Mouse (Mus musculus) kidney, embryonic 14.5 days (tissue): Measurements from ENCODE around the gene Dus1l. TPM values are rescaled to one million over a fixed set of nuclear protein-coding genes. Genes with fewer than 3 reads are reported as not detected.
A peak's percentile ranks its signal among the peaks of the same experiment; 100 is the strongest.
"Not testable (repeated sequence)": the region's sequence is repeated elsewhere in the genome, so short reads cannot be mapped to it uniquely, and the experiment has no call there.

Experiments used
- ATAC-seq: fragments of 200-750 bp; cut with Nextera tagmentation; 2 replicates; pipeline ENCODE4 v1.8.0; 2017; ENCODE audit warnings: moderate number of reproducible peaks, mild to moderate bottlenecking, moderate TSS enrichment, moderate library complexity; ENCODE audit not compliant: low FRiP score, low TSS enrichment
- H3K27ac ChIP-seq: fragments of 300-500 bp; sonication (generic); 2 replicates; pipeline ENCODE4 v1.5.1; 2014; ENCODE audit warnings: low read depth, mild to moderate bottlenecking, low read length, moderate library complexity, mixed read lengths
- H3K27me3 ChIP-seq: fragments of 300-500 bp; sonication (generic); 2 replicates; pipeline ENCODE4 v1.6.1; 2014; ENCODE audit warnings: mild to moderate bottlenecking, low read length; ENCODE audit not compliant: control insufficient read depth, insufficient read depth
- H3K36me3 ChIP-seq: fragments of 300-500 bp; sonication (generic); 2 replicates; pipeline ENCODE4 v1.6.1; 2014; ENCODE audit warnings: low read length, mixed read lengths; ENCODE audit not compliant: control insufficient read depth, insufficient read depth
- H3K4me1 ChIP-seq: fragments of 300-500 bp; sonication (generic); 2 replicates; pipeline ENCODE4 v1.6.1; 2014; ENCODE audit warnings: low read length, mixed read lengths; ENCODE audit not compliant: control insufficient read depth, insufficient read depth
- H3K4me2 ChIP-seq: fragments of 300-500 bp; sonication (generic); replicated peaks from 2 replicates; pipeline ENCODE4 v1.6.1; 2014; ENCODE audit warnings: low read depth, mild to moderate bottlenecking, low read length
- H3K4me3 ChIP-seq: fragments of 300-500 bp; sonication (generic); 2 replicates; pipeline ENCODE4 v1.5.1; 2014; ENCODE audit warnings: mild to moderate bottlenecking, low read length
- H3K9ac ChIP-seq: fragments of 300-500 bp; sonication (generic); 2 replicates; pipeline ENCODE4 v1.6.1; 2014; ENCODE audit warnings: low read depth, mild to moderate bottlenecking, low read length, moderate library complexity
- H3K9me3 ChIP-seq: fragments of 300-500 bp; sonication (generic); 2 replicates; pipeline ENCODE4 v1.6.1; 2016; ENCODE audit warnings: low read length; ENCODE audit not compliant: control insufficient read depth
- WGBS: fragments of 180-500 bp; shearing (Covaris S2); extraction: QIAGEN DNeasy Blood & Tissue Kit; methylation state at CpG from one replicate; pipeline ENCODE4 v1.1.7; 2014; 5-methylcytosine and 5-hydroxymethylcytosine counted together
- polyA plus RNA-seq: library from polyadenylated mRNA; unstranded; fragments of >200 nt; fragmentation: Nextera tagmentation; extraction: Ambion mirVana; gene quantifications from 2 replicates; pipeline ENCODE4 v1.2.1, GENCODE M21; 2014

Dus1l gene
- polyA plus RNA-seq, 1 experiment from 2014 or later = 80.3 TPM

GRCm38 (mm10) chr11:120785145-120785544 is 11.1 kb downstream of the Dus1l start:
- WGBS = 36% methylated on average over 9 of the region's 9 CpGs
- Histone ChIP-seq H3K4me1 (peaks cover 16% of the 10 kb centered on the region), H3K36me3 (peaks cover 50% of the 10 kb centered on the region)

GRCm38 (mm10) chr11:120784064-120784791 is 12.0 kb downstream of the Dus1l start, which contains the start of the genes Rfng and Gps1:
Rfng (minus strand) TSS chr11:120784207.
Gps1 (plus strand) TSS chr11:120784272.
- ATAC-seq = peak; percentile 84
- Histone ChIP-seq H3K4me1 (peaks cover 16% of the 10 kb centered on the region), H3K27me3 (no peaks in the 10 kb centered on the region), H3K4me3 (peak within 1 kb of the TSS; percentile 97), H3K36me3 (peaks cover 41% of the 10 kb centered on the region), H3K9ac (peak within 1 kb of the TSS; percentile 90), H3K9me3 (no peaks in the 10 kb centered on the region), H3K4me2 (peak within 1 kb of the TSS; percentile 97), H3K27ac (peak within 1 kb of the TSS; percentile 77)
- WGBS = under 1% methylated on average over 70 of the region's 107 CpGs

More at GRCm38 (mm10) chr11:120785145-120785544, 11.1 kb downstream of the Dus1l start:
- H3K9me3 ChIP-seq = no peaks in the 10 kb centered on the region
- H3K4me2 ChIP-seq = peak overlapping the region; percentile 97
- H3K4me3 ChIP-seq = peak overlapping the region; percentile 97
- no peak for ATAC-seq
- peak overlapping the region; percentile 90 for H3K9ac ChIP-seq
- H3K27ac ChIP-seq = no peak overlapping the region
- no peaks in the 10 kb centered on the region for H3K27me3 ChIP-seq

- 2% methylated on average over 35 of the region's 42 CpGs for WGBS
- Histone ChIP-seq H3K4me3 (peak overlapping the region; percentile 97), H3K4me2 (peak overlapping the region; percentile 97), H3K36me3 (peaks cover 38% of the 10 kb centered on the region), H3K9ac (peak overlapping the region; percentile 90), H3K4me1 (peaks cover 16% of the 10 kb centered on the region), H3K27me3 (no peaks in the 10 kb centered on the region), H3K9me3 (no peaks in the 10 kb centered on the region), H3K27ac (peak overlapping the region; percentile 47)
- ATAC-seq = peak; percentile 2; the same call in 1 of the 2 replicates
Measured at GRCm38 (mm10) chr11:120783426-120784063, 12.7 kb downstream of the Dus1l start.

- not testable (repeated sequence) for H3K27me3 ChIP-seq, ATAC-seq, H3K4me3 ChIP-seq, H3K9me3 ChIP-seq, H3K27ac ChIP-seq, H3K9ac ChIP-seq, H3K4me2 ChIP-seq
- Histone ChIP-seq H3K36me3 (peaks cover 21% of the 10 kb centered on the region; the same call in 1 of the 2 replicates), H3K4me1 (peaks cover 16% of the 10 kb centered on the region)
- 96% methylated on average over 6 of the region's 6 CpGs for WGBS
Measured at GRCm38 (mm10) chr11:120781361-120781760, 14.8 kb downstream of the Dus1l start.

GRCm38 (mm10) chr11:120779876-120780275 is 16.3 kb downstream of the Dus1l start:
- Histone ChIP-seq H3K4me3 (no peak overlapping the region), H3K9ac (no peak overlapping the region), H3K36me3 (peaks cover 13% of the 10 kb centered on the region; the same call in 1 of the 2 replicates), H3K9me3 (no peaks in the 10 kb centered on the region), H3K4me2 (no peak overlapping the region), H3K27ac (no peak overlapping the region), H3K4me1 (peaks cover 8% of the 10 kb centered on the region; the same call in 1 of the 2 replicates), H3K27me3 (no peaks in the 10 kb centered on the region)
- ATAC-seq = no peak
- 94% methylated on average over 1 of the region's 1 CpGs for WGBS

- peaks cover 13% of the 10 kb centered on the region; the same call in 1 of the 2 replicates for H3K36me3 ChIP-seq
- no peaks in the 10 kb centered on the region for H3K9me3 ChIP-seq
- no peak overlapping the region for H3K4me2 ChIP-seq
- H3K4me3 ChIP-seq = no peak overlapping the region
- H3K9ac ChIP-seq = no peak overlapping the region
- WGBS = 40% methylated on average over 6 of the region's 6 CpGs
- no peak overlapping the region for H3K27ac ChIP-seq
- no peaks in the 10 kb centered on the region for H3K4me1 ChIP-seq
- ATAC-seq = no peak
- H3K27me3 ChIP-seq = no peaks in the 10 kb centered on the region
Measured at GRCm38 (mm10) chr11:120777123-120777522, 19.1 kb downstream of the Dus1l start.

- Histone ChIP-seq H3K27me3 (no peaks in the 10 kb centered on the region), H3K9me3 (no peaks in the 10 kb centered on the region), H3K4me2 (no peak overlapping the region), H3K27ac (no peak overlapping the region), H3K4me3 (no peak overlapping the region), H3K4me1 (no peaks in the 10 kb centered on the region), H3K9ac (no peak overlapping the region), H3K36me3 (peaks cover 6% of the 10 kb centered on the region; the same call in 1 of the 2 replicates)
- ATAC-seq = peak; percentile 91
- 27% methylated on average over 15 of the region's 15 CpGs for WGBS
Measured at GRCm38 (mm10) chr11:120775774-120776469, 20.3 kb downstream of the Dus1l start.

GRCm38 (mm10) chr11:120773463-120774190 is 22.6 kb downstream of the Dus1l start:
- 88% methylated on average over 7 of the region's 7 CpGs for WGBS
- Histone ChIP-seq H3K27me3 (no peaks in the 10 kb centered on the region), H3K4me2 (no peak overlapping the region), H3K4me1 (no peaks in the 10 kb centered on the region), H3K36me3 (no peaks in the 10 kb centered on the region), H3K9me3 (no peaks in the 10 kb centered on the region), H3K27ac (no peak overlapping the region), H3K9ac (no peak overlapping the region), H3K4me3 (no peak overlapping the region)
- ATAC-seq = no peak
